Mouse (Mus musculus) stomach, postnatal 0 days (tissue): ENCODE results near the gene Cdyl. TPM values are rescaled to one million over a fixed set of nuclear protein-coding genes. Genes with fewer than 3 reads are reported as not detected.
"Not testable (repeated sequence)": the region's sequence is repeated elsewhere in the genome, so short reads cannot be mapped to it uniquely, and the experiment has no call there.

Source experiments
- ATAC-seq: fragments of 200-750 bp; cut with Nextera tagmentation; 2 replicates; pipeline ENCODE4 v1.8.0; 2017; ENCODE audit not compliant: low FRiP score, low TSS enrichment
- DNase-seq: peaks from one replicate; pipeline ENCODE4 v3.0.0-alpha.2; 2016; ENCODE audit warnings: low spot score
- H3K27ac ChIP-seq: fragments of 300-500 bp; sonication (generic); replicated peaks from 2 replicates; pipeline ENCODE4 v1.5.1; 2014; ENCODE audit warnings: mild to moderate bottlenecking, control low read depth
- H3K27me3 ChIP-seq: fragments of 300-500 bp; sonication (generic); 2 replicates; pipeline ENCODE4 v1.6.1; 2014; ENCODE audit warnings: low read length; ENCODE audit not compliant: control insufficient read depth, insufficient read depth
- H3K36me3 ChIP-seq: fragments of 300-500 bp; sonication (generic); 2 replicates; pipeline ENCODE4 v1.6.1; 2014; ENCODE audit warnings: low read length, mixed read lengths; ENCODE audit not compliant: control insufficient read depth, insufficient read depth
- H3K4me1 ChIP-seq: fragments of 300-500 bp; sonication (generic); replicated peaks from 2 replicates; pipeline ENCODE4 v1.6.1; 2014; ENCODE audit warnings: antibody characterized with exemption; ENCODE audit not compliant: control insufficient read depth, insufficient read depth
- H3K4me2 ChIP-seq: fragments of 300-500 bp; sonication (generic); replicated peaks from 2 replicates; pipeline ENCODE4 v1.6.1; 2014; ENCODE audit warnings: low read depth, mild to moderate bottlenecking, control low read depth, moderate library complexity
- H3K4me3 ChIP-seq: fragments of 300-500 bp; sonication (generic); 2 replicates; pipeline ENCODE4 v1.5.1; 2014; ENCODE audit warnings: low read depth, low read length, control low read depth
- H3K9ac ChIP-seq: fragments of 300-500 bp; sonication (generic); 2 replicates; pipeline ENCODE4 v1.6.1; 2014; ENCODE audit warnings: mild to moderate bottlenecking, low read length, control low read depth, mixed read lengths
- H3K9me3 ChIP-seq: fragments of 300-500 bp; sonication (generic); 2 replicates; pipeline ENCODE4 v1.6.1; 2016; ENCODE audit warnings: low read length; ENCODE audit not compliant: control insufficient read depth
- CTCF ChIP-seq: IDR thresholded peaks from 2 replicates; pipeline ENCODE4 v1.5.1; 2016; ENCODE audit warnings: antibody characterized with exemption, low read depth, mild to moderate bottlenecking, moderate library complexity
- EP300 ChIP-seq: optimal IDR thresholded peaks from 2 replicates; pipeline ENCODE3; 2016; ENCODE audit warnings: antibody characterized with exemption
- WGBS: fragments of 180-500 bp; shearing (Covaris S2); extraction: QIAGEN DNeasy Blood & Tissue Kit; methylation state at CpG from one replicate; pipeline ENCODE4 v1.1.7; 2014; 5-methylcytosine and 5-hydroxymethylcytosine counted together
- polyA plus RNA-seq: library from polyadenylated mRNA; unstranded; fragments of >200 nt; fragmentation: Nextera tagmentation; extraction: Ambion mirVana; gene quantifications from 2 replicates; pipeline ENCODE4 v1.2.1, GENCODE M21; 2015

Cdyl gene
- polyA plus RNA-seq, 1 experiment from 2014 or later = 6.9 TPM

DNA sequence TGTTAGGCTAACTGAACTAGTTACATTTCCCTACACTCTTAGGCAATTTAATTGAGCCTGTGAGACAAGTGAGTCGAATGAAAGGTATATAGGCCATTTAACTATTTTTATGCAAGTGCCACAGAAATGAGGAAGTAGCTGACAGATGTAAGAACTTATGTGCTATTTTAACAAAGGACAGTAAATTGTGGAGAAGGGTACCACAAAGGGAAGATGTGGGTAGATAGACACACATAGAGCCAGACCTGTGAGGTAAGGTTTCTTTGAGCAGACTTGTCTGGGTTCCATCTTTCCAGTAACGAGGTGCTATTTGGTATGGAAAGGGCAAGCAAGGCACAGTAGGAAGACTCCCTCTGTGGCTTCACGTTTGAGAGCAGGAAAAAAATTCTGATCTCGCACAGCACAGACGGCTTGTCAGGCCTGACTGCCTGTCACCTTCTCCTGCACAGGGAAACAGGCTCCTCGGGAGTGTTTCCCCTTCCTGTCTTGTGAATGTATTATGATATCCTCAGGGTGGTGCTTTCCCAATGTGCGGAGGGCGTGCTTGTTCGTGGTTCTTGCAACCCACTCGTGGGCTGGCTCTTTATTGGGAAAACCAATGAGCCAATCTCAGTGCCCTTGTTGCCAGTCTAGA, 162.3 kb downstream of the Cdyl start:
- DNase-seq (no peak), ATAC-seq (no peak)
- Histone ChIP-seq H3K4me2 (no peak overlapping the region), H3K4me1 (no peaks in the 10 kb centered on the region), H3K27me3 (no peaks in the 10 kb centered on the region), H3K9ac (no peak overlapping the region), H3K4me3 (no peak overlapping the region), H3K9me3 (no peaks in the 10 kb centered on the region), H3K27ac (no peak overlapping the region), H3K36me3 (peaks cover 10% of the 10 kb centered on the region; the same call in 1 of the 2 replicates)
- 72% methylated on average over 10 of the region's 10 CpGs for WGBS
- no peak for TF ChIP-seq CTCF
- no peak for TF ChIP-seq EP300

DNA sequence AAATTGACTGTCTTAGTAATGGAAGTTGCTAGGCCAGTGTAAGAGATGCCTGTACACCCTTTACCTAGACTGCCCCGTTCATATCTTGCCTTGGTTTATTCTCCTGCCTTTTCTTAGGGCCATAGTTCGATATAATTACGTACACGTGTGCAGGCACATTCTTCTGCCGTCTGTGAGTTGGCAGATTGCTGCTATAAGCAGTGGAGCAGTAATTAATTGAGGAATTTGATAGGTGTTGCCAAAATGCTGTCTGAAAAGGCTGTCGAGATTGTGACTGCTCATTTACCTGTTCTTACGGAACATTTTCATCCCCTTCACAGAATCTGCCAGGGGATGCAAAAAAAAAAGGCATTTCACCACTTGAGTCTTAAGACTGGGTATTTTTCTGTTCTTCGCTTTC, 163.2 kb downstream of the Cdyl start:
- TF ChIP-seq CTCF (no peak), EP300 (no peak)
- H3K9me3 ChIP-seq = no peaks in the 10 kb centered on the region
- no peak overlapping the region for H3K4me2 ChIP-seq
- ATAC-seq (no peak), DNase-seq (no peak)
- no peak overlapping the region for H3K9ac ChIP-seq
- H3K36me3 ChIP-seq = peaks cover 8% of the 10 kb centered on the region; the same call in 1 of the 2 replicates
- H3K4me1 ChIP-seq = no peaks in the 10 kb centered on the region
- H3K27ac ChIP-seq = no peak overlapping the region
- no peak overlapping the region for H3K4me3 ChIP-seq
- 60% methylated on average over 8 of the region's 8 CpGs for WGBS
- no peaks in the 10 kb centered on the region for H3K27me3 ChIP-seq

DNA sequence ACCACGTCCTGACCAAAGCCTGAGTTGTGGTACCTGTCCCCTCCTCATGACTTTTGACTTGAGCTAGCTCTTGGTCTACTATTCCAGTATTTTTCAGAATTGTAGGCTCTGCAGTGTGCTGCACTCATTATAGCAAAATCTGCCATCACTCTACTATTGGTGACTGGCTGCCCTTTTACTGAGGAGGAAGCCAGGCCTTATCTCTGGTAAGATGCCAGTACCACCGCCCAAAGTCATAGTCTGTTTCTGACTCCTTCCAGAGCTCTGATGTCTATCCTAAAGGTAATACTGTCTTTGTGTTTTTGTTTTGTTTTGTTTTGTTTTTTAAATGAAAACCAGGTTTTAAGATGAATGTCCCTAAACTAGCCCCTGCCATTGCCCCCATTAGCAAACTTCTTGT, 166.0 kb downstream of the Cdyl start:
- Histone ChIP-seq H3K4me1 (no peaks in the 10 kb centered on the region), H3K36me3 (0 out of 2 replicates have a peak, but pooled peaks cover 2% of the 10 kb centered on the region), H3K9me3 (no peaks in the 10 kb centered on the region), H3K27ac (no peak overlapping the region), H3K4me2 (no peak overlapping the region), H3K4me3 (no peak overlapping the region), H3K9ac (no peak overlapping the region), H3K27me3 (no peaks in the 10 kb centered on the region)
- no peak for ATAC-seq
- DNase-seq = no peak
- TF ChIP-seq EP300 (no peak), CTCF (no peak)
- WGBS = 77% methylated on average over 2 of the region's 2 CpGs

DNA sequence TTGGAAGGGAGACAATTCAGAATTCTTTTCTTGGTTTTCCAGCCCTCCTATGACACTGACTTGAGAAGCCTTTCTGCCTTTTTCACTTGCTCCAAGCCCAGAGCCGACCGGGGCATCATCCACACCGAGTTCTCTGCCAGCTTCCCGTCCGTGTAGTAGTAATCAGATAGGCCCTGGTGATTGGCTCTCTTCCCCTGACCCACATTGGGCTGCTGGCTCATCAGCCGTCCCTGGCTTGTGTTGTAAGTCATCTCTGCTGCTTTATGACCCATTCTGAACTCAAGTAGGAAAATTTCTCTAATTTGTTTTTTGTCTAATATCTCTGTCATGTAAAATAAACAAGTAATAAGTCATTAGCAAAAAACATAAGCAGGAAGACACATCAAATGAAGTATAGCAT, 173.0 kb downstream of the Cdyl start:
- no peaks in the 10 kb centered on the region for H3K4me1 ChIP-seq
- no peak overlapping the region for H3K27ac ChIP-seq
- no peaks in the 10 kb centered on the region for H3K9me3 ChIP-seq
- no peaks in the 10 kb centered on the region for H3K36me3 ChIP-seq
- TF ChIP-seq CTCF = no peak
- TF ChIP-seq EP300 = no peak
- H3K4me3 ChIP-seq = no peak overlapping the region
- DNase-seq (no peak), ATAC-seq (no peak)
- WGBS = 51% methylated on average over 6 of the region's 6 CpGs
- no peaks in the 10 kb centered on the region for H3K27me3 ChIP-seq
- H3K4me2 ChIP-seq = no peak overlapping the region
- H3K9ac ChIP-seq = no peak overlapping the region

DNA sequence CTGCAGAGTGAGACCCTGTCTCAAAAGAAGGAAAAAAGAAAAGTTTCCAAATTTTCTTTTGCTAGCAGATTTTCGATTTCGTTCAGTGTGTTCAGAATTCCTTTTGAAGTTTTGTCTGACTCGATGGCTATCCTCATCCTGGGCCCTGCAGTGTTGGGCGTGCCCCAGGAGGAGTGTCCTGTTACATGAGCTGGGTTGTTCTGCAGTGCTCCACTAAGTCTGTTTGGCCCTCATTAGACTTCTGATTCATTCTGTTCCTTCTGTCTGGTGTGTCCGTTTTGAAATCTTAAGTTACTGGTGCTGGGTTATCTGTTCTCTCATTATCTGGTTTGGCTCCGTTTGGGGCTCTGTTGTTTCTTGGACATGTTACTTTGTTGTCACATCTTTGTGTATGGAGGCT, 174.3 kb downstream of the Cdyl start:
- H3K9me3 ChIP-seq = no peaks in the 10 kb centered on the region
- H3K27me3 ChIP-seq = no peaks in the 10 kb centered on the region
- no peak for DNase-seq
- no peak overlapping the region for H3K27ac ChIP-seq
- no peaks in the 10 kb centered on the region for H3K4me1 ChIP-seq
- ATAC-seq = no peak
- no peaks in the 10 kb centered on the region for H3K36me3 ChIP-seq
- WGBS = 38% methylated on average over 6 of the region's 6 CpGs
- TF ChIP-seq EP300 (no peak), CTCF (no peak)
- H3K4me2 ChIP-seq = no peak overlapping the region
- no peak overlapping the region for H3K9ac ChIP-seq
- no peak overlapping the region for H3K4me3 ChIP-seq

DNA sequence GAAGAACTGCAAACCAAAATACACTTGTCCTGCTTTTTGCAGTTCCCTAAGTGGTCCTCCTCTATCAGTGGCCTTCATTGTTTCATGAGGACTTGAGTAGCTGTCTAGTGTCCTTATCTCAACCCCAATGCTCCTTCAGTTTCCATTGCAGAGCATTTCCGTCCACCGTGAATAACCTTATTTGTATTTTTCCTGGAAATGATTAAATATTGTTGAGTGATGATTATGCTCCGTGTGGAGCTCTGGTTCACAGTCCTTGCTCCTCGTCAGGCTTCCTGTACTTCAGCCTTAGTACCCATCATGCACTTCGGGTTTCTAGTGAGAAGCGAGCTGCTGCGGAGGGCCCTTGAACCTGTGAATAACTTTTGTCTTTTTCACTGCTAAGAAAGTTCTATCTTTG, 176.0 kb downstream of the Cdyl start:
- no peak for TF ChIP-seq CTCF
- TF ChIP-seq EP300 = no peak
- H3K4me2 ChIP-seq = no peak overlapping the region
- 77% methylated on average over 7 of the region's 7 CpGs for WGBS
- H3K4me3 ChIP-seq = no peak overlapping the region
- H3K4me1 ChIP-seq = no peaks in the 10 kb centered on the region
- H3K9ac ChIP-seq = no peak overlapping the region
- H3K36me3 ChIP-seq = no peaks in the 10 kb centered on the region
- ATAC-seq (no peak), DNase-seq (no peak)
- H3K27ac ChIP-seq = no peak overlapping the region
- no peaks in the 10 kb centered on the region for H3K9me3 ChIP-seq
- H3K27me3 ChIP-seq = no peaks in the 10 kb centered on the region

DNA sequence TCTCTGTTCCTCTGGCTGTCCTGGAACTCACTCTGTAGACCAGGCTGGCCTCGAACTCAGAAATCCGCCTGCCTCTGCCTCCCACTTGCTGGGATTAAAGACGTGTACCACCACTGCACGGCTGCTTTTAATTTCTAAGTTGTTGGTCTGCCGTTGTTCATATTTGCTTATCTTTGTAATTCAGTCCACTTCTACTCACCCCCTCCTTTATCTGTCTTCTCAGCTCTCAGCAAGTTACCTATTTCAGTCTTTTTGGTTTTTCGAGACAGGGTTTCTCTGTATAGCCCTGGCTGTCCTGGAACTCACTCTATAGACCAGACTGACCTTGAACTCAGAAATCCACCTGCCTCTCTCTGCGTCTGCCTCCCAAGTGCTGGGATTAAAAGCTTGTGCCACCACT, 176.9 kb downstream of the Cdyl start:
- H3K27me3 ChIP-seq, H3K4me1 ChIP-seq, H3K36me3 ChIP-seq, DNase-seq, H3K4me3 ChIP-seq, H3K9me3 ChIP-seq, ATAC-seq, H3K4me2 ChIP-seq, H3K27ac ChIP-seq, H3K9ac ChIP-seq: not testable (repeated sequence)
- WGBS = 93% methylated on average over 7 of the region's 7 CpGs
